Mouse (Mus musculus): Measurements from ENCODE around the gene Gm16440. TPM values are rescaled to one million over a fixed set of nuclear protein-coding genes. Genes with fewer than 3 reads are reported as not detected.
"Not testable (repeated sequence)": the region's sequence is repeated elsewhere in the genome, so short reads cannot be mapped to it uniquely, and the experiment has no call there.

Gene Gm16440
- not detected for total RNA-seq (2021)
- long read RNA-seq, experiment 1, result 0 reads
- long read RNA-seq, experiment 2, result 0 reads

DNA sequence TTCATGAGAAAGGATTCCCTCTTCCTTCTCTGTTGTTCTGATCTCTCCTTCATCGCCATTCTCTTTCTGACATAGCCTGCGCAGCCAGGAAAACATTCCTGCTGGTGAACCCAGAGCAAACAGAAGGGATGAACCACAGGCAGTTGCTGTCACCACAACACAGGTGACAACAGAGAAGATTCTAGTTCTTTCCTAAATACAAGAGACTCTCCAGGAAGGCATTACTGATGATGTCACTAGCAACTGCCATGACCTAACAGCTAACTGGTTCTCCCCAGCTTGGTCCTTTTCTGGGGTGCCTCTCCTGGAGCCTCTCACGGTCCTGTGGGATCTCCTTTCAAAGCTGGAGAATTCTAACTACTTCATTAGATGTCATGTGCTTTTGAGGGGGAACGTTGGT is at the start of gene Gm16440:
Gene Gm16440, minus strand, starts transcription at position 101 of the 400 bp plus-strand sequence.
- not testable (repeated sequence) for DNase-seq

DNA sequence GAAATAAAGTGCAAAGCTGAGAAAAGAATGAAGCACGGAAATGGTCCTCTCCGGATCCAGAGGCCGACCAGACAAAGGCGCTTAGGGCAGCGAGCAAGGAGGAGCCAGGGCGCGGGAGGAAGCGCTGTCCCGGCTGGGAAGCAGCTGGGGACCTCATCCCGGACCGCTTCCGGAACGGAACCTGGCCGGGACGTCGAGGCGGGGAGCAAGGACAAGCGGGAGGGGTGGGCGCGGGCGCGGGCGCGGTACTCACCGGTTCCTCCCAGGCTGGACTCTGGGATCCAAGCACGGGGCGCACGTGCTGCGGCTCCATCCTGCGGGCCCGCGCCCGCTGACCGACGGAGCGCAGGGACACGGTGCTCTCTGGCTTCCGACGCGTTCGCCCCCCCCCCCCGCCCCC is 36.6 kb upstream of the Gm16440 start:
- DNase-seq, result peak; percentile 56

DNA sequence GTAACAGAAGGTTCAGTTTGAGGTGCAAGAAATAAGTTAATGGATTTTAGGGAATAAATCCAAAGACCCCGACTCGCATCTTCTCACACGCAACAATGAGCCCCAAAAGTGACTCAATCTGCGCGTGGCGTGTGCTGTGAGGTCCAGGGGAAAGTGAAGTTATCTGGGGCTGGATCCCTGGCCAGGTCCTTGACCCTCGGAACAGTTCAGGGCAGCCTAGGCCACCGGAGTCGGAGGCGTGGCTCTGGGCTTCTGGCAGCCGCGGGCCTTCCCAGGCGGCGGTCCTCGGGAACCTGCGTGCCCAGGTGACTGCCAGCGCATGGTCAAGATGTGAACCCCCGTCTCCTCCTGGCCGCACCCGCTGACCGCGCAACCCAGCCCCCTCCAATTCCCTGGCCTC is 36.2 kb upstream of the Gm16440 start:
- DNase-seq, result peak; percentile 8

DNA sequence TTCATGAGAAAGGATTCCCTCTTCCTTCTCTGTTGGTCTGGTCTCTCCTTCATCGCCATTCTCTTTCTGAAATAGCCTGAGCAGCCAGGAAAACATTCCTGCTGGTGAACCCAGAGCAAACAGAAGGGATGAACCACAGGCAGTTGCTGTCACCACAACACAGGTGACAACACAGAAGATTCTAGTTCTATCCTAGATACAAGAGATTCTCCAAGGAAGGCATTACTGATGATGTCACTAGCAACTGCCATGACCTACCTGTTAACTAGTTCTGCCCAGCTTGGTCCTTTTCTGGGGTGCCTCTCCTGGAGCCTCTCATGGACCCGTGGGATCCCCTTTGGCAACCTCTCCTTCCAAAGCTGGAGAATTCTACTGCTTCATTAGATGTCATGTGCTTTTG is 22.3 kb upstream of the Gm16440 start, which contains the start of gene Gm3591:
Gene Gm3591, minus strand, starts transcription at position 101 of the 400 bp plus-strand sequence.
- not testable (repeated sequence) for DNase-seq

- DNase-seq, result not testable (repeated sequence)
These were observed 46.5 kb downstream of the Gm16440 start, which contains the start of gene Gm3618 for GRCm38 (mm10) chr14:6343578-6343977. Gene Gm3618 (minus strand): TSS chr14:6343678.

Other genes starting within 250 kb of the Gm16440 start
- gene Gm21560, start 171.0 kb downstream of the Gm16440 start, total RNA-seq (2021), result under 1 TPM in 1 of 2 experiments, not detected in 1; 0.24 TPM
- not detected for gene Gm3411, start 103.1 kb downstream of the Gm16440 start, total RNA-seq (2021)
- not detected for gene Gm21103, start 85.5 kb downstream of the Gm16440 start, total RNA-seq (2021)
- gene Gm3618, start 46.6 kb downstream of the Gm16440 start, total RNA-seq (2021), result not detected
- under 1 TPM in 1 of 2 experiments, not detected in 1; 0.59 TPM for gene Gm3591, start 22.2 kb upstream of the Gm16440 start, total RNA-seq (2021)
- gene Gm3594, start 54.3 kb upstream of the Gm16440 start, total RNA-seq (2021), result not detected
- gene Gm8356, start 147.0 kb upstream of the Gm16440 start, total RNA-seq (2021), result not detected
- gene Gm3629, start 200.3 kb upstream of the Gm16440 start, total RNA-seq (2021), result under 1 TPM in 1 of 2 experiments, not detected in 1; 0.24 TPM
- not detected for gene Gm3460, start 232.1 kb upstream of the Gm16440 start, total RNA-seq (2021)

All from gastrocnemius, postnatal 25 days (tissue).